Mouse (Mus musculus): ENCODE measurements around the gene Adtrp.

The Adtrp gene

DNA sequence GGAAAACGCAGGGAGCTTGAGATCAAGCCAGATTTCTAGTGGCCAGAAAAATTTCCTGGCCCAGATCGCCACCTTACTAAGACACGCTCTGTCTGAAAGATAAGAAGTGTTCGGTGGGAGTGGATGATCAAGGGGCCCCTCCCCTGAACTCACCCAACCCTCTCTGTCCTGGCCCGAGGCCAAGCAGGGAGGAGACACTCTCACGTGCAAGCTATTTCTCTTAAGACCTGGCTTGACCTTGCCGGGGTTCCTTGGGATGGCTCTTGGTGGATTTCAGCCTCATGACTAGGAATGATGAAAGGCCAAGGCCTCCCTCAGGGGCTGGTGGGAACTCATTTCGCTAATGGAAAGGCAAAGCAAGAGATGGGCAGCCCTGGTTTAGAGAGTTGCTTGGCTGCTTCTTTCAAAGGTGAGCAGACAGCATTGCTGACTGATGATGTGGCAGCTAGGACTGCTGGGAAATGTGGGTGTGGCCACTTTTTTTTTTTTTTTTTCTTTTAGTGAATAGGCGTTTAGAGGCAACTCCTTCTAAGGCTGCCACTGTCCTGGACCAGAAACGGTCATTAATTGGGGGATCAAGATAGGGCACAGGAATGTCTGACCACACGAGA, at the start of gene Adtrp:
Adtrp (minus strand) TSS at position 169 of the 611 bp plus-strand sequence.
- peak; percentile 30 to 53 for DNase-seq

DNA sequence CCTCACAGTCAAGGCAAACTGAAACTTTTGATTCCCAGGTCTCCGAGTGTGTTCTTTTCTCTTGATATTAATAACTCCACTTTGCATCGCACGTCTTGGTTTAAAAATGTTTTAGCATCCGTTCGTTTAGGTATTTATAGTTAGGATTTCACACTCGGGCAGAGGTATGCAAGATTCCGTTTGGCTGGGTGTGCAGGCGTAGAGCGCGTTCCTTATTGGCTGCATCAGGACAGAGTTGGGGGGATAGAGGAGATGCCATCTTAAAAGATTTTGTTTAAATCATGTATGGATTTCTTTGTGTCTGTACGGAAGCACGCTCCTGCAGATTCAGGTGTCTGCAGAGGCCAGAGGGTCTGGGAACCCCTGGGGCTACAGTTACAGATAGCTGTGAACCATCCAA, 44.5 kb upstream of the Adtrp start:
- no peak for DNase-seq

DNA sequence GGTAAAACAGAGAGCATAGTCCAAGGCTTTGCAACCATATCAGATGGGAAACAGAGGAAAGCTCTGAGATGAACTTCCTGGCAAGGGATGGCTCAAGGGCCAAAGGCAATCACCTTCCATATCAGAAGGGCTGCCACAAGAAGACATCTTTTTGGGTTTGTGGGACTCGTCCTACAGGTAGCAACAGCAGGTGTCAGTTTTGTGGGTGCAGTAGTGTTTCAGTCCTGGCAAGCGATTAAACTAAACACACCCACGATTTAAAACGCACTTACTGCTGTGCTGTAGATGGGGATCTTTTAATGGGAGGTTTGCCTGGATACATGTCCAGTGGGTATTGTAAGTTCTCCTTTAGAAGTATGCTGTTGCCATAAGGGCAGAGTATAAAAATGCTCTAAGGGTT, 43.1 kb upstream of the Adtrp start:
- no peak for DNase-seq

DNA sequence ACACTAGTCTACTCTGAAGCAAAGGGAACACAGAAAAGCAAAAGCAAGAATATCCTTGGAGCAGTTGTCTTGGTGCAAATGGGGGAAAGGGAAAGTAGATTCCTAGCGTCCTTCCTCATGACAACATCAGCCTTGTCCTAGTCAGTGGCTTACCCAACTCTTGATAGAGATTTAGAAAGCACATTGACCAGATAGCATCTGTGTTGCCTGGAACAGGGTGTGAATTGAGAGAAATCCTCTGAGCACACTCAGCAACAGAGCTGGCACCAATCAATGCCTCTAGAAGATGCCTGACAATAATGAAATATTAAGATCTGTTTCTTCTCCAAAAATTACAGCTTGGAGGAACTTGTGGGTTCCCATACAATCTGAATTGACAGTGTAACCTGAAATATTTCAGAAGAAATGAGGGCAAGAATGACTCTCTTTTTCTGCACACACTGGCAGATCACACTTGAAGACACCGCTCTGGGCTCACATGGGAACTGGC, 42.7 kb upstream of the Adtrp start:
- DNase-seq: no peak

DNA sequence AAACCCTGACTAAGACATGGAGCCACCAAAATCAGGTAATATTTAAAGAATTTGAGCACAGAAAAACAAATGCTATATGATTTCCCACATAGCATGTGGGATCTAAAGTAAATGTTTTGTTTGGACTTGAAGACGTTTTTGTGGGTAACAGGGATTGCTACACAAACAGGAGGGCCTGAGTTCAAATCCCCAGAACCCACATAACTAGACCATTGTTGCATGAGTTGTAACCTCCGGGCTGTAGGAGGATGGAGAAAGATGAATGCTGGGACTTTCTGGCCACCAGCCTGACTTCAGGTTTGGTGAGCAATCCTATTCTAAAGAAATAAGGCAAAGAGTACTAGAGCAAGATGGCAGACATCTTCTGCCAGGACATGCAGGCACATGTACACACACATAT, 41.2 kb upstream of the Adtrp start:
- no peak for DNase-seq

DNA sequence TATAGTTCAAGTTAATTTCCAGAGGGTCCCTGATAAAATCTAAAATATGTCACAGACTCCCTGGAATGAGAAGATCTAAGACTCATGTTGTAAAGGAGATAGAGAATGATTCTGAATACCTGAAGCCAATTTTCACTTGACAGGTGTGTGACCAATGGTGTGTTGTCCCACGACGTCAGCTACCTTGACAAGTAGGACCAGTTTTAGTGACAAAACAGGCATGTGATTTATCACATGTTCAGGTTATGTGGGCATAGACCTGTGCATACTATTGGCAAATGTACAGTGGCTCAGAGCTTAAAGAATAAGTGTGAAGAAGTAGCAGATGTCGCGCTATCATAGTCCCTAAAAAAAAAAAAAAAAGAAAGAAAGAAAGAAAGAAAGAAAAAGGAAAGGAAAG, 38.6 kb upstream of the Adtrp start:
- no peak for DNase-seq

DNA sequence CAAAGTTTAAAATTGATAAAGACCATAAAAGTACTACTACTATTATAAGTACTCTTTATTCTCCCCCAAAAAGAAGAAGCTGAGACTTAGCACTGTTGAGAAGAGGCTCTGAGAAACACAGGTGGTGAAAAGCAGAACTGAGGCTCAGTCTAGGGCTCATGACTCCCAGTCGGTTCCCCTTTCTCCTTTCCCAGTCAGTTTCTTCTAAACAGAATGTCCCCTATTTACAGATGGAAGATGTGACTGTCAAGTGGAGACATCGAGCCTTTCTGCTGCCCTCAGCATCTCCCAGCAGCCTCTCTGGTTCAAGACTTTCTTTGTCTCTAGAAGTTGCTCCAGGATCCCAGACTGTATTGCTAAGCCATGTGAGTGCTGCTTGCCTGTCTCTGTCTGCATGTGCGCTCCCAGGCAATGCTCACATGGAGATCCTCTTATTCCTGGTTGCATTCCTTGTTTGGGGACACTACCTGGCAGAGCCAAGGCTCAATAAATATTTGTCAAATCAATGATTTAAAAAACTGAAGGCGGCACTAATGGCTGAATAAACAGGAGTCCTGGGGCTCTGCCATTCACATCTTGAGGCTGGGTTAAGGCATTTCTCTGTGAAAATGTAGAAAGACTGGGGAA, 36.3 kb upstream of the Adtrp start:
- no peak for DNase-seq

DNA sequence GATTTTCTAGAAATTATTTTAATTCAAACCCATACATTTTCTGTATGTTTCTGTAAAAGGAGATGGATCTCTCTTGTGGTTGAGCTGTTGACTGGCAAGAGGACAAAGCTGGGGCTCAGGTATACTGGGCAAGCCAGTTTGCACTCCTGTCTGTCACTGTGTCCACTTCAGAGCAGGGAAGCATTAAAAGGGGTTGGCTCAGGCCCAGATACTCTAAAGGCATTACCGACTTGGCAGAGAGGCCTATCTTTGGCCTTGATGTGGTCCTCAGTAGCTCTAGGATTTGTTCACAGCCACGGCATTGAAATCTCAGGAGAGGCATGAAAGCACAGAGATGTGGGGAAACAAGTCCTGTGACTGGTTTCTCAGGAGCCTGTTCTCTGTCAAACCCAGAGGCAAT, 33.7 kb upstream of the Adtrp start:
- peak; percentile 23 to 27 for DNase-seq

DNA sequence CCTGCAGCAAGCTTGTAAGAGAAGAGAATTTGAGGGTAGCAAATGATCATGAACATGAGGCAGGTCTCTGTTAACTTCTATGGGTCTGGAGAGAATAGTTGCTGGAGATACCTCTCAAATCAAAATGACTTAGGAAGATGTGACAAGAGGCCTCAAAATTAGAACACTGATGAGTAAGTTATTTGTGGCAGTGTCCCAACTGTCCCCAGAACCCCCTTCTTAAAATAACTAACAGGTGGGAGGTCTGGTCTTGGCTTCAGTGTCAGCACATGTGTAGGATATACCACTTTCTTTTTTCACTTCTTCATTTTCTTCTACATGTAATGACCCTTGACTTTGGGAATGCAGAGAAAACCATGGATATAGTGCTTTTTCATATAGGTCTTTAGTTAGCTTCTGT, 33.0 kb upstream of the Adtrp start:
- DNase-seq: no peak

DNA sequence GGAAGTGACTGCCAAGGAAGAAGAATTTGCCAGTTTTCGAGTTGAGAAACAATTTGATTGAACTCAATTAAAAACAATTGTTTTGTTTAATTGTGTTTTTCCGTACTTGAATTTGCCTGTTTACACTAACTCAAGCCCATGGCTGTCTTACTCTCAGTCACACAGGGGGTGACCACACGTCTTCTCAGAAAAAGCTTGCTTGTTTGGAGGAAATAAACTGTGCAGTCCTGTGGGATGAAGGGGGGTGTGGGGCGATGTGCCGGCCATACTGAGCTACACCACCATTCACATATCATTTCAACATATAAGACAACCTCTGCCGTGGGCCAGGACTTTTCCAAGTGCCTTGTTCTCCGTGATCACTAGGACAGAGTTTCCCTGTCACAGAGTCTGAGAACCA, 25.2 kb upstream of the Adtrp start:
- no peak for DNase-seq

DNA sequence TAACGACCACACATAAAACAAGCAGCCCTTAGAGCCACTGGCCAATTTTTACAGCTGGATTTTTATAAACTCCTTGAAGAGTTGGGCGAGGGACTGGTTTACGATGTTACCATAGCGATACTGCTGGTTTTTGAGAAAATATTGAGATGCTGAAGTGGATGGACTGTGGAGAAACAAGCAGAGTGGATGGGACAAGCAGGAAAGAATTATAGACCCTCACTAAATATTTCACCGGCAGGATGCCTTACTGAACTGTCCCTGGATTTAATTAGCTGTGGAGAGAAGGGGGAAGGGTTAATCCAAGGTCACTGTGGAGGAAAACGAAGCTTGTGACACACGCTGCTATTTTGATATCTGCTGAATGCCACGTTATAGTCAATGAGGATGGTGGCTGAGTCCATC, 24.7 kb upstream of the Adtrp start:
- DNase-seq: no peak

DNA sequence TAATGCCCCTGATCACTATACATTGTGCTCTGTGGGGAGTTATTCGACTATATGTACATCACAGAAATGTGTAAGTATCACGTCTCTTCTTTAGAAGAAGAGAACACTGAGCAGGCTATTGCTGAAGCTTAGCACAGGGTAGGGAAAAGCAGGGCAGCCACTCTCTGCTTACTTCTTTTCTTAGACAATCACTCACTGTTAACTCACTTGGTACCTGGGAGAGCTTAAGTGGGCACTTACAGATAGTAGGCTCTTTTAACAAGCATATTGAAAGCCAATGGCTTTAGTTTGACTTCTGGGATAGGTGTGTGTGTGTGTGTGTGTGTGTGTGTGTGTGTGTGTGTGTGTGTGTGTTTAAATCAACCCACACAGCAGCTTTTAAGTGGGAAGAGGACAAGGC, 20.0 kb upstream of the Adtrp start:
- DNase-seq: no peak

DNA sequence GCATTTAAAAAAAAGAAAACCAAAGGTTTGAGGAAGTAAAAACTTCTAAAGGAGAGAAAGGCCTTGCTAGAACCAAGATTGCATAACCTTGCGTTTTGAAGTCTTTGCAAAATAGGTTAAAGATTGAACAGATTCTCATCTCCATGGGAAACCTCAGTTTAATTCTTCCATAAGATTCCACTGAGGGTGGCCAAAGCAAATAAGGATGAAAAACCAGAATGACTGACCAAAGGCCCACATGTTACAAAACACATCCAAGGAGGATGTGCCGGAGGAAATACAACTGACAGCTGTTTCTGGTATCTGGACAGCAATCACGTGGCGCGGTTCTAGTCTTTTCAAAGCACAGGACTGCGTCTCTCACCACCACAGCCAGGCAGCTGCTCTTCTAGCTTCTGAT, 18.1 kb upstream of the Adtrp start:
- peak; percentile 44 to 60 for DNase-seq

DNA sequence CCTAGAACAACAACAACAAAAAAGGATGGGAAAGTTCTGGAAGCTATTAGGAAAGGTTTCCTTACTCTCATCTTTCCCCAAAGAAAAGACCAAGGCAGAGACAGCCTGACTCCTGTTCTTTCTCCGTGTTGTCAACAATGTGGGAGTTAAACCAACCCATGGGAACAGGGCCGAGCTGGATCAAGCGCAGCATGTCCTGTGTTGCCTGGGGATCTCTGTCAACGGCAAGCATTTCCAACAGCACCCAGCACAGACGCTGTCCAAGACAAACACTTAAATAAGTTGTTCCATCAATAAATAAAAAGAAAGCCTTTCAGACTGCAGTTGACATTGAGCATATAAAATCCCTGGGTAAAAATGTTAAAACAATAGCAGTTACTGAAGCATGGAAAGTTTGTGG, 17.6 kb upstream of the Adtrp start:
- DNase-seq: peak; percentile 15 to 48

DNA sequence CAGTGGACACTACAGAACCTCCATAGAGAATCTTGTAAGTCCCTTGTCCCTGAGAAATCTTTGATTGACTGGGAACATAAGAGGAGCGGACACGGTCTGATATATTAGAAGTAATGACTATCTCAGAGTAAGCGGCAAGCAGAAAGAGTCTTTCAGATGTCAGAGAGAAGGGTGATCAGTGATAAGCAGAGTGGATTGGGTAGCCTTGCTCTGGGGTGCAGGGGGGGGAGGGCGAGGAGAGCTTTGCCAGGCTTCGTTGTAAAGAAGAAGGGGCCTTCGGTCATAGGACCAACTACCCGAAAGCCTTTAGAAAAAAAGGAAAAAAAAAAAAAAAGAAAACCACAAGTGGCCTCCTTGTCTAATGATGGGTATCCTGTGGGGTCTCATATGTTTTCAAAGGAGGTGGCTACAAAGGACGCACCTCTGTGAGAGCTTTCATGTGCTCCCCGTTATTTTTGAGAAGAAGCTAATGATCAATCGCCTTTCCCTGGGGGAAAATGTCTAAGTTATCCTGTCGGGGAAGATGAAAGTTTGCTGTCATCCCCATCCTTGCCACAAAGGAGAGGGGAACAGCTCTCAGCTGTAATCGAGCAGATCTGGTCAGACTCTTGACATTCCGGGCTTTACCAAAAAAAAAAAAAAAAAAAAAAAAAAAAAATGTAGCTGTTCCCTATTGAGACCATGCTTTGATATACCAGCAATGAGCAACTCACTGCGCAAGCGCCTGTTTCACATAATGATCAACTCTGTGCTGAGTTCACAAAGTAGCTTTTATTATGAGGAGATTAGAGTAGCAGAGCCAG, 13.3 kb upstream of the Adtrp start:
- DNase-seq: no peak

DNA sequence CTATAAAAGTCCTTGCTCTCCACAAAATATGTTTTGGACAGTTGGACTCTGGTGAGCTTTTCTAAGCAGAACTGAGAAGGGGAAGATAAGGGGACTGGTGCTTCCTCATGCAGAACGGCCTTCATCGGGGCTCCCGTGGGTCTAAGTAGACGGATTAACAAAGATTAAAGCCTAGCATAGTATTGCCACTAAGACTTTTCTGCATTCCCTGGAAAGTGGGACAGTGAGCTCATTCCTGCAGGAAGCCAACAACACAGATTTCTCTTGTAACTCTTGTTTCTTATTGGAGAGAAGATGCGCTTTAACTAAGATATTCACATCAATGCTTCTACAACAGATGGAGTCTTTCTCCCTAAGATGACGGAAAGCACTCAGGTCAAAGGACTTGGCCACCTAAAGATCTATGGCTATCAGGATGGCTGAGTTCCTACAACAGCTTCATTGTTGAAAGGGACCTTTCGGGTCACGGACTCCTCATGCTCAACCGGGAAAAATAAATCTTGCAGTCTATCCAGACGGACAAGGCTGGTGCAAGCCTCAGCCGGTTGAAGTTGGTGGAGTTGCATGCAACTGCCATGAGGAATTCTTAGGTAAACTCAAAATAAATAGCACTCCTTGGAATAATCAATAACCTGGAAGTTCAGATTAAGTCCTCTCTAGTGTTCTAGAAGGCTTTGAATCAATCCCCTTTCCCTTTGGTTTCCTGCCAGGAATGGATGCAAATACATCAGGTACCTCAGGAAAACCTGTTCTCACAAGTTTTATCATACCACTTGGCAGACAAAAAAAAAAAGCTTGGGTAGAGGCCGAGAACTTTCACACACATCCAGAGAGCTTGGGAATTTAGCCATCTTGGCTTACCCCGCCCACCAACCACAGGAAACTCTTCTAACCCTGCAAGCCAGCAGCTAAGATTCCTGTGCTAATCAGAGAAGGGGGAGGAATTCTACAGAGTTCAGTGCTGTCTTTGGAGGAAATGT, 8.0 kb upstream of the Adtrp start:
- DNase-seq: peak; percentile 30 to 48

DNA sequence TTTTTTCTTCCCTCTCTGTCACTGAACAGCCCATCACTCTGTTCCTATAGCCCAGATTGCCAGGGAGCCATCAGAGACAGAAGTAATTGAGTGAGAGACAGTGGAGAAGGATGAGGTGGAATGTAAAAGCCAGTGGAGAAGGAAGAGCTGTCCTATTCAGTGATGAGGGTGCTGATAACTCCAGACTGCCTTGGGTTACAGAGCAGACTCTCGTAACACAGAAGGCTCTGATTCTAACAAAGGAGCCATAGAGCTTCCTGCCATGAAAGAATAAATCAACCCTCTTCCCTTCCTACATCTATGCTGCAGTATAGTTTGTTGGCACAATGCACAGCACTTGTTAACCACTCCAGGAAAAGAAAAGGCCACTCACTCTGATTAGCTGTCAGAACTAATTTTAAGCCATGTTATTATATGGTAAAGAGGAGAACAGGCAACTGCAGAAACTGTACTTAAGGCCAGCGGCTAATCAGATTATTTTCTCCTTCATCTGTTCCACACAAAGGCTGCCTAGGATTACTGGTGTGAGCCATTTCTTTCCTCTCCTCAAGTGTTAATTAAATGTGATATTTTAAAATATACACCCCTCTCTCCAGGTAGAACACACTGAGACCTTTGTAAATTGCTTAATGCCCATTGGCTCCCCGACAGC, 3.4 kb upstream of the Adtrp start:
- no peak for DNase-seq

DNA sequence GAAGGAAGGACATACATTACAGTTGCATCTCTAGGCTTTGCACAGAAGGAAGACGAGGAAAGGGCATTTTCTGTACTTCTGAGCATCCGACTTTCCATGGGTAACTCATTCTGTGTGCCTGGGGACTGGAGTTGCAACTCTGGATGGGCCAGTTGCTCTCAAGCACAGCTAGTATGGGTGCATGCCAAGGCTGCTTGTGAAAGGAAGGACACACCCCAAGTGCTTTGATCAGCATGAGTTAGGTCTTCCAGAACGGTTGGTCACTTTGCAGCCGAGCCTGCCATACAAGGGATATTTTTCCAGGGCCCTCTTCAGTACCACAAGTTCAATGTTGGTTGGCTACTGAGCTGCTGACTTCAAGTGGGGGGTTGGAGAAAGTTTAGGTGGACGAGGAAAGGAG, 968 bp downstream of the Adtrp start:
- peak; percentile 50 to 64 for DNase-seq

DNA sequence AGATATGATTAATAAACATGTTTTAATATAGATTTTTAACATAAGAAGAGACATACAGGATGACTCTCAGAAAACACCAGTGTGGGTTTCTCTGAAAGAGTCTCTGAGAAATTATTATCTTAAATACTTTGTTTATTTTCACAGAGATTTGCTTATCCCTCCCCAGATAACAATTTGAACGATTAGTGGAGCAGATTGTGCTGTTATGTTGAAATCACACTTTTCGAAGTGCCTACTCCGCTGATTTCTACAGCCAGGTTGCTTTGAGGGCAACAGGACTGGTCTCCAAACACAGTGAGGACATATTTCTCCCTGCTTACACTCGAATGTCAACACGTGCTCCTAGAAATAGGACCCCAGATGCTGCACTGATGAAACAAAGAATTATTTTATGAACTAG, 2.5 kb downstream of the Adtrp start:
- no peak for DNase-seq

DNA sequence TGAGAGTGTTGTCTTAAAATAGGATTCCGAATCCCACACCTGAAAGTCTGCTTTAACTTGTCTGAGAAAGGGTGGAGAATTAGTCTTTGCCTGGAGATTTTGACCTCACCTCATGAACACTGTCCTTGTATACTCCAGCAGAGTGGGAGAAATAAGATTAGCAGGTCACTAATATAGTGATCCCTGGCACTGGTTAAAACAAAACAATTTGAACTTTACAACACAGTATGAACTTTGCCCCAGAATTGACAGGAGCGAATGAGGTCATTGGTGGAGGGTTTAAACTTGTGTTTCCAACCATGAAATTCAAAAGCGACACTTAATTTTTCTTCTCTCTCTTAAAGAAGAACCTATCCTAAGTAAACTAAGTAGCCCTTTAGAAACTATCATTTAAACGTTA, 3.4 kb downstream of the Adtrp start:
- no peak for DNase-seq

DNA sequence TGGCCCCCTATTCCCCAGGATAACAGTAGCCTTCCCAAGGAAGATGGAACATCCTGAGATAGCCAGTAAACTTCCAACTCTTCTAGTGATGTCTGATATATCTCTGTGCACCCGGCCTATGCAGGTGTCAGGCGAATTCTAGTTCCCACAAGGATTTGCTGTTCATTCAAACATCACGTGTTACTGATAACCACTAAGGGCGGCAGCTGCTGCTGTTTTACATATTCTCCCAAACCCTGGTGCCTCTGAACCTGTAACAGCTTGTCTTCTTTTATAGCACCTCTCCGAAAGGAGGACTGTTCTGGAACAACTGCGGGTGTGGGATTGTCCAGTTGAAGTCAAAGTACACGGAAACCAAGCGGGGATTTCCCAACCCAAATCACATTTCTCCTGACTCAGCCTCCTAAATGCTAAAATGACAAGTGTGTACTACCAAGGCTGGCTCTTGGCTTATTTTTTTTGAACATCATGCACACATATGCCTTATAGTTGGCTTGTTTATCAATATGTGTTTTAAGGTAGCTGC, 13.8 kb downstream of the Adtrp start:
- no peak for DNase-seq

DNA sequence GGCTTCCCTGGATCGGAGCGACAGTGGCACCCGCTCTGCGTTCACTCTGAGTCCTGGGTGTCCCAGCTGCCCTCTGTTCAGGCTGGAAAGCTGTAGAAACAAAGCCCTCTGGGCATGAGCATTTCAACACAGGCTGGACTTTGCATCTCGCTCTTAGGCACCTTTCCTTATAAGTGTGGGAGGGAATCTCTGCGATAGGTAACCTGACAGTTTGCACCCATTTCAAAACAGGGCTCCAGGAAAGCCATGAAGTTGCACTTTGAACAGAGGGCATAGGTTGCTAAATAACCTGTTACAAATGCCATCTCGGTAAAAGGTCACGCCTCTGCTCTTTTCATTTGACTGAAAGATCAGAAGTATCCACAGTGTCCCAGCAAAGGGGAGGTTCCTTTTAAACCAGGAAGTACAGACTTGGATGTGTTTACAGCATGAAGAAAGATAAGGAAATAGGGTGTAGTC, 19.2 kb downstream of the Adtrp start:
- DNase-seq: peak; percentile 28 to 47

All from lung, postnatal 4 days (tissue).